Mouse (Mus musculus): Measurements from ENCODE around the gene Il13ra1.
A peak's percentile ranks its signal among the peaks of the same experiment; 100 is the strongest.

Il13ra1 gene

DNA sequence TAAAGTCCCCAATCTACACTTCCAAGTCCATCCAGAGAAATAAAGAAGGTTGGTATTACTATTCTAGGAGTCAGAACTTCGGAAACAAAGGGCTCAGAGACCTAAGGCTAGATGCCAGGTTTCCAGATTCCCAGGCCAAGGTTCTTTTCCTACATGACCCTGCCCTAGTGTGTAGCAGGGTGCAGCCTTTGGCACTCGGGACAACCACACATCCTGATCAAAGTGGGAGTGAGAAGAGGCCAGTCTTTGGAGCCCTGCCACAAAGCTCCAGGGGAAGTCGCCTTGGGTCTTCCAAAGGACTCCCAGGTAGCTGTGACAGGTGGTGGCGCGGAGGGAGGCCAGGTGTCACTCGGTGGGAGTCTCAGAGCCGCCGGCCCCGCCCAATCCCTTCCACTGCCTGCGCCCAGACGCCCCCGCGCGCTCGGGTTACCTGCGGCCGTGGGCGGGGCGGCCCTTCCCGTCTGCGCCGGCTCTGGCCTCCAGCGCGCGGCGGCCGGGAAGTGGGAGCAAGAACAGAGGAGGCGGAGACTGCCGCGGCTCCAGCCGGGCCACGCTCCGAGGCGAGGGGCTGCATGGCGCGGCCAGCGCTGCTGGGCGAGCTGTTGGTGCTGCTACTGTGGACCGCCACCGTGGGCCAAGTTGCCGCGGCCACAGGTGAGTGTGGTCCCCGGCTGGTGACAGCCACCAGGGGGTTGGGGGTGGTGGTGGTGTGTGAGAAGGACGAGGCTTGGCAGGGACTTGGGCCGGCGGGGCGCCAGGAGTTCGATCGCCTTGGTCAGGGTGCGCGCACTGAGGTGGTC lies at the start of gene Il13ra1:
Il13ra1 (plus strand) TSS at position 489 of the 800 bp plus-strand sequence.
- DNase-seq (ENCODE audit: low spot score) = peak; percentile 38

DNA sequence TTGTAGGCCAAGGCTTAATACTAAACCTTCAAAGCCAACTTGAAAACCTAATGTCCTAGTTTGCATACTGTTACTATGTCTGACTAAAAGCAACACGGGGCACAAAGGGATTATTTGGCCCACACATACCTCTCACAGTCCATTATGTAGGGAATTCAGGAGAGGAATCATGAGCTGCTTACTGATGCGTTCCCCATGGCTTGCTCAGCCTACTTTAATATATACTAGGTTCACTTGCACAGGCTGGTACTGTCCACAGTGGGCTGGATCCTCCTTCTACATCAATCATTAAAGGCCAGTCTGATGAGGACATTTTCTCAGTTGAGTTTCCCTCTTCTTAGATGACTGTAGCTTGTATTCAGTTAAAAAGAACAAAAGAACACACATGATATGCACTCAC lies 37.9 kb upstream of the Il13ra1 start:
- no peak for DNase-seq (ENCODE audit: low spot score)

DNA sequence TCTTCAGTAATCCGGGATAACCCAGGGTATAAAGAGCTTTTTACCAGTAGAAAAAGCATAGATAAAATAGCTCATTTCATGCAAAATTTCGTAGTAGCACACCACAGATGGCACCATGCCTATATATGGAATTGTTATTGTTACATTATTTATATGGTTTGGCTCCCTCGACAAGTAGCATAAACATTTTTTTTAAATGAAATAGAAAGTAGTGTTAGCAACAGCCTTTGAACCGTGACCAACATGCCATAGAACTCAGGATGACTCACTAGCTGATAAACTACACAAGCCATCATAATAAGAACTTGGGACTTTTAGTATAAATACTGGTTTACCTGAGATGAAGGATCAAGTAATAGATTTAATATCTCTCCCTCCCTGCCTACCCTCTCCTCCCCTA lies 34.7 kb upstream of the Il13ra1 start:
- DNase-seq (ENCODE audit: low spot score) = no peak

DNA sequence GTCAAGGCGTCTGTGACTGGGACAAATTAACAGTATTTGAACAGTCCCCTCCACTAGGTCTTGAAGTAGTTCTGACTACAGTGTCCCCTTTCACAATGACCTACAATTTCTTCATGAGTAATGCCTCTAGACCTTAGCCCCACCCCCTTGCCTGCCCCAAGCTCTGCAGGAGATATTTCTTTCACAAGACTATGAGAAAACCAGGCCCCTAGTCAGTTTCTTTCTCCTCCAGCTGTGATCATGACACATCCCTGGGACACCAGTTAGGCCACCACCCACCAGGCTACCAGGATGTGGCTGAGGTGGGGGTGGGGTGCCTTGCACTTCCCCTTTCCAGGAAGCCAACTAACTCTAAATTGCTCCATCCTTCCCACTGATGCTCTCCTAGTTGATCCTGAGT lies 29.0 kb upstream of the Il13ra1 start:
- no peak for DNase-seq (ENCODE audit: low spot score)

DNA sequence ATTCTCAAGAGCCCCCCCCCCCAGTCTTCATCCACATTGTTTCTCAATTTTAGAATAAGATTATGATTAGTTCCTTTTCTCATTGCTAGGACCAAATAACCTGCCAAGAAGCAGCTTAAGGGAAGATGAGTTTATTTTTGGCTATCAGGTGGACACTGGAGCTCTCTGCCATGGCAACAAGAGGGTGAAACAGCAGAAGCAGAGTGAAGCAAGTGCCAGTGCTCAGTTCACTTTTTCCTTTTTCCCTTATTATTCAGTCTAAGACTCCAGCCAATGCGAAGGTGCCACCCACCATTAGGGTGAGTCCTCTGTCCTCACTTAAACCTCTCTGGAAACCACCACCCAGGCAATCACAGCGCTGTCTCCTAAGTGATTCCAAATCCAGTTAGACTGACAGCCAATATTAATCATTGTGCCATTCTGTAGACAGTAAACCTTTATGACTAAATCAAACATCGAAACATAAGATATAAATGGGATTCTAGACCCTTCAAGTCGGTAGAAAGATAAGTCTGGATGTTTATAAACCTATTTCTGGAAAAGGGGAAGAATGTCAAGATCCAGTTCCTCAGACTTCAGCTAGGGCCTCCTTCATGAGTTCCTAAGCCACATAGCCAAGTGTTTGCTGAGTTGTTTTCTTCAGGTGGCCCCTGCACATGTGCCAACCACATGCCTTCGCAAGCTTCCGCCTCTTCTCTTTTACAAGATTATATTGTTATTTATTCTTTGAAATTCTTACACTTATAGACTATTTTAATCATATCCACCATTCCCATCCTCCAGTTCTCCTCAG lies 23.2 kb upstream of the Il13ra1 start:
- no peak for DNase-seq (ENCODE audit: low spot score)

DNA sequence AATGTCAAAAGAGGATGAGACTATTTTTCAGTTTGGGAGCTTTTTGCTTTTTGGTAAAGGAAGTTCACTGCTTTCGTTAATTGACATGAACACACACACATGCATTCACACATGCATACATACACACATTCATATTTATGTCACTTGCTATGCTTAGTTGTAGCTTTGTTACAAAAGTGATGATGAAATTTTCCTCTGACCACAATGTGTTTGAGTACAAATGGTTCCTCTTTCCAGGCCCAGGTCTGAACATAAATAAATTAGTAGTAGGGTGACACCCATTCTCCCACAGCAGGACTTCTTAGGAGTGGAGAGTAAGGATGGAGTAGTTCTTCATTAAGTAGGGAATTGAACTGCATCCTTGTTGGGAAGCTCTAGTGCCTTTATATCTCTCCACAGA lies 11.0 kb upstream of the Il13ra1 start:
- no peak for DNase-seq (ENCODE audit: low spot score)

DNA sequence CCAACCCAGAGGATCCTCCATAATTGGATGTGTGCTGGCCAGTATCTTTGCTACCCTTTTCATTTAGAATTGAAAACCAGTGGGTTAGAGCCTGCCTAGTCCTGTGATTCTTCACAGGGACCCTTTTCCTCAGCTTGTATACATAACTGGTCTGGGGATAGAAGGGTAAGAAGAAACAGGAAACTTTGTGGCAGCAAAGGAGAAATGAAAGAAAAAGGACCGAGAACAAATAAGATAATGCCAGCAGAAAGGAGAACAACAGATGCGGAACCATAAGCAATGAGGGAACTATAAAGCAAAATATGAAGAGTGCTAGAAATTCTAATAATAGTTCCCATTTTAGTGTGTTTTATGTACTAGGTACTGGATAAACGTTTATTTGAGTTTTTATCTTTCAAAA lies 10.6 kb upstream of the Il13ra1 start:
- DNase-seq (ENCODE audit: low spot score) = no peak

DNA sequence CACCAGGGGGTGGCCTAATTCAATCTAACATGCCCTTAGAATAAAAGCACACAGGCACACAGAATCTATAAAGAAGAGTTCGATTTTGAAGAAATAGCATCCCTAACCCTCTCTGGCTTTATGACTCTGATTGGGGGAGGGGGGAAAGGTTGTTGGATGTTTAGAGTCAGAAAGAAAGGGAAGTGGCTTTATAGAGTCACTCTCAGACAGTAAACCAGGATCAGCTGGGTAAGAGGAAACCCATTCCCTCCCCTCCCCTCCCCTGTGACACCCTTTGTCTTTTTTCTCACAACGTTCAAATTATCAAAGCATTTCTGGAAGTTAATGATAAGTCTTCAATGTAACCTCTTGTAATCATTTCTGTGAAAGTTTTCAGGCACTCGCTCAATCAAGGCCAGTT lies 3.3 kb upstream of the Il13ra1 start:
- no peak for DNase-seq (ENCODE audit: low spot score)

DNA sequence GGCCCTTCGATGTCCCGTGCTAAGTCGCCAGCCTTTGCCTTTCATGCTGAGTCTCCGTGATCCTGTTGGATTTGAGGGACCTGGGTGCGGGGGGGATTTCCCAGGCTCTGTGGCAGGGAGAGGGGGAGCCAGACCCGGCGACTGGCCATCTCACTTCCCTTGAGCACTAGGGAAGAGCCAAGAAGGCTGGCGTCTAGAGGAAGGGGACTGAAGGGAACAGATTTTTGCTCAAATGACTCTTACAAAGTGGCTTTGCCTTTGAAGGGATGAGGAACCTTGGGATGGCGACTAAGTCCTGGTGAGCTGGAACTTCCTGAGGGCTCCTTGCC lies 476 bp downstream of the Il13ra1 start:
- peak; percentile 20 for DNase-seq (ENCODE audit: low spot score)

DNA sequence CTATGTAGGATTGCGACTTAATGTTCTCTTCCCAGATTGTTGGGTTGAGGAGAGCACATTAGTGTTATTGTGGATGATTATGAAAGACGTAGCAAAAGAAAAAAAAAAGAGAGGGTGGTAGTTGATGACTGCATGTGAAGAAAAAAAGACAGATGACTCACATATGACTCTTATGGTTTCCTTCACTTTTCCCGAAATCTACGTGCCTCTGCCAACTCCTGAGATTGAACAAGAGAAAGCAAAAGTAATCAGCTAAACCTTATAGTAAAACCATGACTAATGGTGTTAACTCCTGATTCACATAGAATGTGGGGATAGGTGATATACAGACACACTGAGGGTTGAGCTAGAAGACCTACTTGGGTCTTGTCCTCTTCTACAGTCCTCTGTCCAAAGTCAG lies 3.3 kb downstream of the Il13ra1 start:
- DNase-seq (ENCODE audit: low spot score) = no peak

DNA sequence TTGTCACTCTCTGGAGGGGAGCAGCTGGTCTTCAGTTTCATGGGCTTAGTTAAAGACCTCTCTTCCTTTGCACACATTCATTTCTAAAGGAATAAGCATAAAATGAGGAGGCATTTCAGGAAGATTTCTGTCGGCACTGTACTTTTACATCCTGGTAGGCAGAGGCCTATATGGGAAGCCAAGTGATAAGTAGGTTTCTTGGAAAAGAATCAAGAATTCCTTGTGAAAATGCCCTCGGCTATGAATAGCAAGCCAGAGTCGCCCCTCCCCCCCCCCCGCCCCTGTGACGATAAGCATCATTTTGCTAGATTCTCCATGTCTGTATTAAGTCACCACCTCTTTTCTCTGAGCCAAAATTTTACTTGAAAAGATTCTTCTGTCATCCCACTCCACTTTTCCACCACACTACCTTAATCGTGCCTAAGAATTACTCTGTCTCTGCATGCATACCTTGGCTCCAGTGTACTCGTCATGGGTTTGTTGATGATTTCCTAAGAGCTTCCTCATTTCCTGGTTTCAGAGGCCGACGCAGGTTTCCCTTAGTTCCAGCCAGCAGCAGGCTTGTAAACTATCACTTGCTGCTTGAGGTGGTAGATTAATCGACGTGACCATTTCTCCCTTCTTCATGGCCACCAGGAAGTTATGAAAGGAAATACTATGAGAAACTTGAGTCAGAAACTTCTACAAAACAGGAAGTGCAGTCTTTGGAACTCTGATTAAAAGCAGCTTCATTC lies 17.3 kb downstream of the Il13ra1 start:
- DNase-seq (ENCODE audit: low spot score) = no peak

DNA sequence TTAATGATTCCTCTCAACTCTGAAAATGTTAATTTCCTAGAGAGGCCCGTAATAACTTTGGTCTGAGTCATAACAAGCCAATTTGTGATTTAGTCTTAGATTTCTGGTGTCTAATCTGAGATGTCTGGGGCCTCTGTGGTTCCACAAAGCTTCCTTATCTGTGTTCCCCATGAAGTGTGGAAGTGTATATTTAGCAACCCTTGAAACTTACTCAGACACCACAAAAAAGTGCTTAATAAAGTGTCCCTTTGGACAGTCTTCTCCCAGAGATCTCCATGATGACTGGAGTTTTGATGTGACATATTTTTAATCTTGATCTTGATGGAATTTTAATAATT lies 17.8 kb downstream of the Il13ra1 start:
- no peak for DNase-seq (ENCODE audit: low spot score)

DNA sequence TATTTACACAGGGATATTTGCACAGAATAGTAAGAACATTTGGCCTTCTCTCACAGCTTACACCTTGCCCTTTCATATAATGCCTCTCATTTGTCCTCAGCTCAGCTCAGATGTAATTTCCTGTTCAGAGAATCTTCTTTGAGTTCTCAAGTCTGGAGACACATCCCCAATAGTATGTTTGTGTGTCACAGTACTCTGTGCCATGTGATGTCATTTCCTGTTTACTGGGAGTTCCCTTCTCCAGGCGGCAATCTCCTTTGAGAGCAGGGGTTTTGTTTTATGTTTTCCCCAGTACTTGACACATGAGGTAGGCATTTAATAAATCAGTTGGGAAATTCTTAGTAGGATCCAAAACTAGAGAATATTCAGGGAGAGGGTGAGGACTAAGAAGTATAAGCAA lies 24.4 kb downstream of the Il13ra1 start:
- no peak for DNase-seq (ENCODE audit: low spot score)

DNA sequence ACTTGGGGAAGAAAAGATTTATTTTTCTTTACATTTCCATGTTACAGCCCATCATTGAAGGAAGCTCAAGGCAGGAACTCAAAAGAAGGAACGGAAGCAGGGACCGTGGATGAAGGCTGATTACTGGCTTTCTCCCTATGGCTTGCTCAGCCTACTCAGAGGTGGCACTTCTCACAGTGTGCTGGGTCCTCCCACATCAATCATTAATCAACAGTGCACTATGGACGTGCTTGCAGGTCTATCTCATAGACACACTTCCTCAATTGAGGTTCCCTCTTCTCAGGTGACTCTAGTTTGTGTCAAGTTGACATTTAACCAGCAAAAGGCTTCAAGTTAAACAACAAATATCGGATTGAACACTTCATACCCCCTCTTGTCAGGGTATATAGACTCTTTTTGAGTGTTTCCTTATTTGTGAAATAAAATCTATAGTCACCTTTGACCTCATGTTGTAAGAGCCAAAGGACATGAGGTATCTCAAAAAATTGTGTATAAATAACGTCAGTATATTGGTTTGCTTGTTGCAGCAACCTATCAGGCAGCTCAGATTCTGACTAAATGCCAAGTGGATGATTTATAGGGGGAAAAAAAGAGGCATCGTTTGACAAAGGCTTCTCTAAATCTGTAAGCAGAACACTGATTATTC lies 30.2 kb downstream of the Il13ra1 start:
- DNase-seq (ENCODE audit: low spot score) = no peak

DNA sequence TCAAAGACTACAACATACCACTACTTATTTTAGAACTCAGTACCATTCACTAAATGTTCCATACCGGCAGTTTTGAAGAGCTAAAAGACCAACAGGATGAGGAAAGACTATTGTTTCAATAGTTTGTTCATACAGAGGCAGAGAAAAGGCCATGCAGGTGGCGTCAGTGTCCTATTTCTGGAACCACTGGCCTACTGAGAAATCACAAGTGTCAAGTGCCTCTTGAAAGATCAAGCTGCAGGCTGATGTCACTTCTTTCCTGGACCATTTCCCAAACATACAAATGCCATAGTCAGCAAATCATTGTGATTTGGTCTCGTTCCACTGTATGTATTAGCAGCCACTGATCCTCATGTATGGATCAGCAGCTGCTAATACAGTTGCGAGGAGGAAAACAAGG lies 34.8 kb downstream of the Il13ra1 start:
- DNase-seq (ENCODE audit: low spot score) = no peak

DNA sequence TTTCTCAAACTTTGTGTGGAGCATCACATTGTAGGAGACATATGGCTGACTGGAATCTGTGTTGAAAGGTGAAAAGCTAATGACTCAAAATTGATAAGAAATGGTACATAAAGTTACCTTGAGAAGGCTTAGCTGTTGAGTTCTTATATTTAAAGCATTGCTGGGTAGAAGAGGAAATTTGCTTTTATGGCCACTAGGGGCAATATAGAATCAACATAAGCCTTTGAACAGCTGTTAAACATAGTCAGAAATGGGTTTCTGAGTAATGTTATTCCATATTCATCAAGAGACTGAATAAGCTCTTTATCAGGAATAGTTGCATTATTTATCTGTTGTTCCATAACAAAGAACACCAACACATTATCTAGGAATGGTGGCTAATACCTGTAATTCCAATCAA lies 38.2 kb downstream of the Il13ra1 start:
- DNase-seq (ENCODE audit: low spot score) = no peak

DNA sequence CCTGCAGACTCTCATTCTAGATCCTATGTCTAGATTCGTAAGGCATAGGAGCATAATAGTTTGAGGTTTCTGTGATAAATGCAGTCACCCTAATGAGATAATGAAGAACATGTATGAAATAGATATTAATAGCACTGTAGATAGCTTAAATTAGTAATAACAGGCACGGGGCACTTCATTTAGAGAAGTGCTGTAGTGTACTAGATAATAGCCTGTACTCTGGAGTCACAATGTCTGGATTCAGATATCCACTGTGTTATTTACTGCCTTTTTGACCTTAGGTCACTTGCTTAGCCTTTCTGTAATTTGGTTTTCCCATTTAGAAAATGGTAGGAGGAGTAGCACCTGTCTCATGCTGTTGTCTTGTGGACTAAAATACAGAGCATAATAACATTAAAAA lies 44.8 kb downstream of the Il13ra1 start:
- DNase-seq (ENCODE audit: low spot score) = no peak

DNA sequence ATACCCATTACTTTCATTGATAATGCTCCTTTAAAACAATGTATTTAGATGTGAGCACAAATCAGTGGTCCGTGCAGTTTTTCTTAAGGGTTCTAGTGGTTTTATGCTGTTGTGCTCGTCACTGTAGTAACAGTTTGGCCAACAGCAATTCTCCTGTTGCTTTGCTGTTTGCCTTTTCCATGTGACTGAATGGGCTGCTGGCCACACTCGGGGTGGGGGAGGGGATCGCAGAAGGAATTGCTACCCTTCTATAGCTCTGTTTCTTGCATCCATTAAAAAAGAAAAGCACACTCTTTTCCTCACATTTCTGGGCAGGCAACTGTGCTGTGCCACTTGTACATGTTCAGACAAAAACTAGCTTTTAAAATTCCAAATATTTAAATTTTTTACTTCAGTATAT lies 49.7 kb downstream of the Il13ra1 start:
- DNase-seq (ENCODE audit: low spot score) = peak; percentile 29

DNA sequence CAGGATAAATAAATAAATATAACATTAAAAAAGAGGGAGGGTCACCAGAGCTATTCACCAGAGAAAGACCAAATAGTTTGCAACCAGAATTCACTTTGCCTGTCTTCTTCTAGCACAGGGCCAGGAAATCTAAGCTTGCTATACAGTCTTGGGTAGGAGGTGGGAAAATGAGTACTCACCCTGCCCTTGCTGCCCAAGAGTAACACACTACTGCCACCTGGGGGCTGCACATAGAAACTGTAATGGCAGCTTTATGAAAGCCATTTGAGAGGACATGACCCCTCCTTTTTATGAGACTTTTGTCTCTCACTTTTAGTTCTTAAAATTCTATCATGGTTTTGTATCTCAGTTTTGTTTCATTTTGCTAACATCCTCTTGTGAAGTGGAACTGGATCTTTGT lies 71.7 kb downstream of the Il13ra1 start:
- DNase-seq (ENCODE audit: low spot score) = peak; percentile 67

DNA sequence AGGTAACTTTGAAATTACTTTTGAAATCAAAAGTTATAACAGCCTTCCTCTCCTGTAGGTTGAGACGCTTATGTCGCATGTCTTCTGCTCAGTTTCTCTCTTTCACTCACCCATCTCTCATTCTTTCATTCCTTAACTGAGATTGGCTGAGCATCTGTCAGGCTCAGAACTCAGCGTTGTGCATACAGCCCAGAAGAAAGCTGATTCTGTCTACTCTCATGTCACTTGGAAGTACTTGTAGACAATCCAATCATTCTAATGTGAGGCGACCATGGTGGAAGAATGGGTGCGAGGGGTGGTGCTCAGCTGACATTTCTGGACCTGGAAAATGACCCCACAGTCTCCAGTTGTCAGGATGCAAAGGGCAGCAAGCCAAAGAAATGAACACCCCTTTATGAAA lies 74.1 kb downstream of the Il13ra1 start:
- no peak for DNase-seq (ENCODE audit: low spot score)

DNA sequence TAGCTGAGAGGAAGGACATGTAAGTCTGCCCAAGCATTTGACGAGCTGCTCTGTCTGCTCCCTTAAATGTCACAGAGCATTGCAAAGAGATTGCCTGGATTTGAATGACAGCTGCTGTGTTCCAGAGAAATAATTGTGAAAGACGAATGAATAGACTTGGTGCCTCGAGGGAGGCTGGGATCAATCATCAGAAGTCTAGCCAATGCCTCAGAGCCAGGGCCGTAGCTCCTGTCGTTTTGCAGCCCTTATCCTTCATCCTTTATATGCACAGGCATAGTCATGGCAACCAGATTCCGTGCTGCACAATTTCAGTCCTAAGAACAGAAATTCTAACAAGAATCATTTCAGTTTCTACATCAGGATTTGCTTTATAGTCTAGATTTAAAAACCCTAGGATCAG lies 74.5 kb downstream of the Il13ra1 start:
- no peak for DNase-seq (ENCODE audit: low spot score)

DNA sequence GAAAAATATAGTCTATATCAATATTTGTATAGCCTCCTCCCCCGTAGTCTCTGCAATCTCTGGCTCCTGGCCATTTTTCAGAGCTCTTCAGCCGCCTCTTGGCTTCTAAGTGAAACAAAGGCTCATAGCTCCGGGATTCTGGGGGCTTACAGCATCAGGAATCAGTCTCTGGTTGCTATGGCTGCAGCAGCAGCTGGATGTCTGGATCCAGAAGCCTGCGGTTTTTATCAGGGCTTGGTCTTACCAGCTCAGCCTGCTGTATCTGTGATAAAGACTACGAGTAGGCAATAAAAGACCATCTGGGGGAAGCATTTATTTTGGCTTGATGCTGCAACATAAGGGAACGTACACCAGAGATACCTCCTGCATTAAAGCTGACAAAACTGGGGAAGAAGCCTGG lies 82.0 kb downstream of the Il13ra1 start:
- DNase-seq (ENCODE audit: low spot score) = peak; percentile 37
